Mouse (Mus musculus) cerebellum, adult (tissue): ENCODE results near the gene Pi4kb.

ENCODE experiments used
- ATAC-seq: cut with Nextera tagmentation; 2 replicates; pipeline ENCODE4 v1.9.2; 2017; ENCODE audit warnings: mild to moderate bottlenecking, moderate library complexity, mixed read lengths; ENCODE audit not compliant: insufficient number of reproducible peaks, low FRiP score, low TSS enrichment

Pi4kb gene

DNA sequence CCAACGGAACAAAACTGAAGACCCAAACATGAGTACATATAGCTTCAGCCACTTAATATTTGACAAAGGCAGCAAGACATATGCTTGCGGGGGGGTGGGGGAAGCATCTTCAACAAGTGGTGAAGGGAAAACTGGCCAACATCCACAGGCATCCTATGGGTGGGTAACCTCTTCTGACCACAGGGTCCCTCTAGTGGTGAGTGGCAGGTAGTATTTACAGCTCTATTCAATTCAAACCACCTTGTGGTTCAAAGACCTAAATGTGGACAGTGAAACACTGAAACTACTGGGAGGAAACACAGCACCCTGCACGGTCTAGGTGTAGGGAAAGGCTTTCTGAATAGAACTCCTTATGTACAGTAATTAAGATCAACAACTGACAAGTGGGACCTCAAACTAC lies 79.2 kb downstream of the Pi4kb start:
- peak; percentile 31; the same call in 1 of the 2 replicates for ATAC-seq

DNA sequence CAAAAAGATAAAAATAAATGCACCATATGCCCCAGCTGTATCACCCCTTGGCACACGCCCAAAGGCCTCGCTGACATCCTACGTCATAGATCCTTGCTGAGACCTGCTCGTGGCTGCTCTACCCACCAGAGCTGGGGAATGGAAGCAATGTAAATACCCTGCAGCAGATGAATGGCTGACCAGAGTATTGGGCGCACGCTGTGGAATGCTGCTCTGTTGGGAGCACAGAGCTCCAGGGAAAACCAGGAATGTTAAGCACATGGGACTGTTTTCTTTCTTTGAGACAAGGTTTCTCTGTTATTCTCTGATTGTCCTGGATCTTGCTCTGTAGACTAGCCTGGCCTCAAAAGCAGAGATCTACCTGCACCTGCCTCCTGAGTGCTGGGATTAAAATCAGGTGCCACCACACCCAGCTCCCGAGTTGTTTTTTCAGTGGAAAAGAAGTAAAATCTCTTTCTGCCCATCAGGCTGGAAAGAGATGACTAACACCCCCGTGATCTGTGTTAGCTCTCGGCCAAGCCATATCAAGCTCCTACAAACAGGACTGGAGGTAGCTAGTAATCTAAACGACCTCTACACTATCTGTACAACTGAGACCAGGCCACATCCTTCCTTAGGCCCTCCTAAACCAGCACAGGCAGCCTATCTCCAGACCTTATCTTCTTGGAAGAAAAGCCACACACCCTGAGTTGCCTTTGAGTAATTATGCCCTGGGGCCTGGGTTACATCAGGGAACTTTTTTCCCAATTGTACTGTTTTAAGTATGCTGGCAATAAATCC lies 80.1 kb downstream of the Pi4kb start:
- ATAC-seq = no peak

DNA sequence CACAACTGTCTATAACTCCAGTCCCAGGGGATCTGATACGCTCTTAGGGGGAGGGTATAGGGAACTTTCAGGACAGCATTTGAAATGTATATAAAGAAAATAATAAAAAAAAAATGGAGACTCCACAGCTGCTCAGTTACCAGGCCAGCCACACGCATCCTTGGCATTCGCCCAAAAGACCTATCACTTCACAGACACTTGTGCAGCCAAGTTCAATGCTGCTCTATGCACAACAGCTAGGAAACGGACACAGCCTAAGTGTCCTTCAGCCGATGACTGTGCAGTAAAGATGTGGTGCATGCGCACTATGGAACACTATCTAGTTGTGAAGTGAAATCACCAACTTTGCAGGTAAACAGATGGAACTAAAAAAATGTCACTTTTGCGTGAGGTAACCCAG lies 81.7 kb downstream of the Pi4kb start:
- ATAC-seq = no peak
